Mouse (Mus musculus): ENCODE measurements around the gene Zcchc14. TPM values are rescaled to one million over a fixed set of nuclear protein-coding genes. Genes with fewer than 3 reads are reported as not detected.
"Not testable (repeated sequence)": the region's sequence is repeated elsewhere in the genome, so short reads cannot be mapped to it uniquely, and the experiment has no call there.

Gene Zcchc14
- polyA plus RNA-seq, 1 experiment from 2014 or later: 21.2 TPM

- H3K36me3 ChIP-seq: peaks cover 79% of the 10 kb centered on the region
Observed at GRCm38 (mm10) chr8:121597492-121597891, 55.2 kb downstream of the Zcchc14 start.

GRCm38 (mm10) chr8:121593983-121594382 lies 58.7 kb downstream of the Zcchc14 start:
- H3K36me3 ChIP-seq: peaks cover 47% of the 10 kb centered on the region

More at GRCm38 (mm10) chr8:121597492-121597891, 55.2 kb downstream of the Zcchc14 start:
- not testable (repeated sequence) for H3K9me3 ChIP-seq; H3K27ac ChIP-seq; H3K4me2 ChIP-seq (replicated peaks); H3K9ac ChIP-seq; ATAC-seq (ENCODE audit: insufficient number of reproducible peaks, insufficient read depth, low FRiP score, low TSS enrichment); H3K4me3 ChIP-seq; H3K27me3 ChIP-seq; H3K4me1 ChIP-seq
- WGBS: 91% methylated on average over 2 of the region's 2 CpGs

DNA sequence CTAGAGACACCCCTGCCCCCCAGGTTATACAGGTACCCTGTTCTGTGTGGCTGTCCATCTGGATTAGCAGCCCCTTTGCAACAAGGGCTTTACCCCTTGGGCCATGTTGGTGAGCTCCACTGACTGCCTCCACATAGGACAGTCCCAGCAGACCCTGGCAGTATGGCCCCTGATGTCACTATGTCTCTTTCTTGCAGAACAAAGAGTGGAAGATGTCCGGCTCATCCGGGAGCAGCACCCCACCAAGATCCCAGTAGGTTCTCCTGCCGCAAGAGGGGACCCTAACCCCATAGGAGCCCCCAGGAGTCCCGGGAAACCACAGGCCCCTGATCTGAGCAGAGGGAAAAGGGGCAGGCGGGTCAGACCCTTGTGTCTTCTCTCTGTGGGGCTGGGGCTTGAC lies 59.4 kb downstream of the Zcchc14 start:
- no peak for ATAC-seq (ENCODE audit: insufficient number of reproducible peaks, insufficient read depth, low FRiP score, low TSS enrichment)
- H3K9ac ChIP-seq: no peak overlapping the region
- H3K36me3 ChIP-seq: peaks cover 44% of the 10 kb centered on the region
- no peaks in the 10 kb centered on the region for H3K9me3 ChIP-seq
- 83% methylated on average over 5 of the region's 5 CpGs for WGBS
- H3K4me1 ChIP-seq: peaks cover 24% of the 10 kb centered on the region
- H3K4me3 ChIP-seq: no peak overlapping the region
- H3K4me2 ChIP-seq (replicated peaks): no peak overlapping the region
- H3K27ac ChIP-seq: no peak overlapping the region
- no peaks in the 10 kb centered on the region for H3K27me3 ChIP-seq

More at GRCm38 (mm10) chr8:121593983-121594382, 58.7 kb downstream of the Zcchc14 start:
- Histone ChIP-seq H3K4me2 (replicated peaks) (no peak overlapping the region), H3K9me3 (no peaks in the 10 kb centered on the region), H3K27ac (no peak overlapping the region), H3K27me3 (no peaks in the 10 kb centered on the region), H3K4me1 (peaks cover 24% of the 10 kb centered on the region), H3K4me3 (no peak overlapping the region), H3K9ac (no peak overlapping the region)
- WGBS: 72% methylated on average over 9 of the region's 9 CpGs
- ATAC-seq (ENCODE audit: insufficient number of reproducible peaks, insufficient read depth, low FRiP score, low TSS enrichment): no peak

DNA sequence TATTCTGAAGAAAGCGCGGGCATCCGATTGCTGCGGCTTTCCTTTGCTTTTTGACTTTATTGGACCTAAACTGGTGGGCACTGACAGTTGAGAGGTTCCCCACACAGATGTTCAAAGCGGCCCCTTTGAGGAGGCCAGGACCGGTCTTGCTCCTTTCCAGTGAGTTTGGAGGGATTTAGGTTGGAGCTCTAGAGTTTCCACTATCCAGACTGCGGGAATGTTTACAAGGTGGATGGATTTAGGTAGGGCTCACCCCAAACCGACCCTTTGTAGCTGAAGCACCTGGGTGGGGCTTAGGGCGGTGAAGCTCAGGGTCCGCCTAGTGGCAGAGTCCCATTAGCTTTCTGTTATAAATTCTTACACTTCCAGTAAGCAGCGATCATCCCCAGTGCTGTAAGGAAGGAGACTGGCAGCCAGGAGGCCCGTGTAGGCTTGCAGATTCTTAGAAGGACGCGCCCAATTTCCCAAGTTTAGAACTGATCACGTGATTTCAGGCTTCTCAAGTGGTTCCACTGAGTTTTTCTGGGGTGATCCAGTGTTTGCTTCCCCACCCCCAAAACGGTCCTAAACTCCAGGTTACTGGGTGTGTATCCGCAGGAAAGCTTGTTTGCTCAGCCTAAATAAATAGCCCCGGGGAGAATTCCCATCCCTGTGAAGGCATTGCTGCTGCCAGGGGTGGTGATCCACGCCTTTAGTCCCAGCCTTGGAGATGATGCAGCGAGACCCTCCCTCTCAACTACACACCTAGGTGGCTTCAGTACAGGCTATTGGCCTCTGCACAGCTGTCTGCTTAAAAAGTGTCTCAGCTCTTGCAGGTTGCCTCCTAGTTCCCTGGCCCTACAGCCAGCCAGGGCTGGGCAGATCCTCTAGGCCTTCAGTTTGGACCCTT lies 61.3 kb downstream of the Zcchc14 start:
- Histone ChIP-seq H3K4me2 (replicated peaks) (peak overlapping the region; percentile 91), H3K9me3 (no peaks in the 10 kb centered on the region), H3K27ac (peak overlapping the region; percentile 65; the same call in 1 of the 2 replicates), H3K4me1 (peaks cover 24% of the 10 kb centered on the region), H3K4me3 (peak overlapping the region; percentile 97), H3K9ac (peak overlapping the region; percentile 93), H3K36me3 (peaks cover 29% of the 10 kb centered on the region), H3K27me3 (no peaks in the 10 kb centered on the region)
- 14% methylated on average over 20 of the region's 20 CpGs for WGBS
- ATAC-seq (ENCODE audit: insufficient number of reproducible peaks, insufficient read depth, low FRiP score, low TSS enrichment): no peak

DNA sequence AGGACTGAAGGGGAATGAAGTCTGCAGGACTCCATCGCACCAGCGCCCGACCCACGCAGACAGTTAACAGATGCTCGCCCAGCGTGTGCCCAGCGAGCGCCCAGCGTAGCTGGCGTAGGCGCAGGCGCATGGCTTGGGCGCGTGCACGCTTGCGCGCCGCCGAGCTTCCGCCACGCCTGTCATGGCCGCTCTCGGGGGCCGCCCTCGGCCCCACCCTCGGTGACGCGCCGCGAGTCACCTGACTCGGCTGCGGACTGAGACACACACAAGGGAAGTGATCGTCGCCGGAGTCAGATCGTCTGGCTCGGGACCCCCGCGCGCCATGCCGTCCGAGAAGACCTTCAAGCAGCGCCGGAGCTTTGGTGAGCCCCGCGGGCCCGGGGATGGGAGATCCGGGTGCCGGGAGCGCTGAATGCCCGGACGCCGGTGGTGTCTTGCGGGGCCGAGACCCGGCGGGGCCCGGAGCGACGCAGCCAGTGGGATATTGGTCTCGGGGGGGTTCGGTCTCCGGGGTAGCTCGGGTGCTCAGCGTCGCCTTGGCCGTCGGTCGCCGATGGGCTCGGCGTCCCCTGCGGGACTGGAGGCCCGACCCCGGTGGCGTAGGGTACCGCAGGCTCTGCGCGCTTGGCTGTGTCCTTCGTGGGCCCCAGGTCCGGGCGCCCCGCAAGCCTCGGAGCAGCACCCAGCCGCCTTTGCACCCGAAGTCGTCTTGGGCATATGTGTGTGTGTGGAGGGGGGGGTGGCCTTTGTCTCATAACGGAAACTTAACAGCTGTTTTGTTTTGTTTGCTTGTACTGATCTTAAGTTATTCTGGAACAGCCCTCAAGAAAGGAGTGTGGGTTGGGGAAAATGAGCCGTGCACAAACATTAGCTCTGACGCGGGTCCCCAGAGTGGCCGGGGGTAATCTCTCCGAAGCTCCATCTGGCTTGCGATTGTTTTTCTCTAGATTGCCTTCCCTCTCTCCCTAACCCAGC lies 62.2 kb downstream of the Zcchc14 start, which contains the start of gene Map1lc3b:
TSS of gene Map1lc3b (plus strand) at position 159 of the 975 bp plus-strand sequence.
- Histone ChIP-seq H3K4me3 (peak within 1 kb of the TSS; percentile 97), H3K36me3 (peaks cover 21% of the 10 kb centered on the region), H3K27ac (peak within 1 kb of the TSS; percentile 65), H3K4me1 (peaks cover 24% of the 10 kb centered on the region), H3K4me2 (replicated peaks) (peak within 1 kb of the TSS; percentile 91), H3K27me3 (no peaks in the 10 kb centered on the region), H3K9me3 (no peaks in the 10 kb centered on the region), H3K9ac (peak within 1 kb of the TSS; percentile 93)
- under 1% methylated on average over 94 of the region's 94 CpGs for WGBS
- peak; percentile 69 for ATAC-seq (ENCODE audit: insufficient number of reproducible peaks, insufficient read depth, low FRiP score, low TSS enrichment)

- Histone ChIP-seq H3K4me1 (peaks cover 24% of the 10 kb centered on the region), H3K4me2 (replicated peaks) (peak overlapping the region; percentile 91; the same call in 1 of the 2 replicates), H3K36me3 (peaks cover 11% of the 10 kb centered on the region), H3K4me3 (no peak overlapping the region), H3K9me3 (no peaks in the 10 kb centered on the region), H3K27ac (peak overlapping the region; percentile 4; the same call in 1 of the 2 replicates), H3K9ac (no peak overlapping the region), H3K27me3 (no peaks in the 10 kb centered on the region)
- 41% methylated on average over 2 of the region's 2 CpGs for WGBS
- no peak for ATAC-seq (ENCODE audit: insufficient number of reproducible peaks, insufficient read depth, low FRiP score, low TSS enrichment)
Observed at GRCm38 (mm10) chr8:121589205-121589726, 63.4 kb downstream of the Zcchc14 start.

- no peaks in the 10 kb centered on the region for H3K9me3 ChIP-seq
- H3K4me3 ChIP-seq: no peak overlapping the region
- 82% methylated on average over 4 of the region's 4 CpGs for WGBS
- peaks cover 24% of the 10 kb centered on the region for H3K4me1 ChIP-seq
- peaks cover 5% of the 10 kb centered on the region; the same call in 1 of the 2 replicates for H3K36me3 ChIP-seq
- no peak overlapping the region for H3K9ac ChIP-seq
- H3K4me2 ChIP-seq (replicated peaks): no peak overlapping the region
- no peak for ATAC-seq (ENCODE audit: insufficient number of reproducible peaks, insufficient read depth, low FRiP score, low TSS enrichment)
- no peak overlapping the region for H3K27ac ChIP-seq
- no peaks in the 10 kb centered on the region for H3K27me3 ChIP-seq
Observed at GRCm38 (mm10) chr8:121588750-121589149, 64.0 kb downstream of the Zcchc14 start.

DNA sequence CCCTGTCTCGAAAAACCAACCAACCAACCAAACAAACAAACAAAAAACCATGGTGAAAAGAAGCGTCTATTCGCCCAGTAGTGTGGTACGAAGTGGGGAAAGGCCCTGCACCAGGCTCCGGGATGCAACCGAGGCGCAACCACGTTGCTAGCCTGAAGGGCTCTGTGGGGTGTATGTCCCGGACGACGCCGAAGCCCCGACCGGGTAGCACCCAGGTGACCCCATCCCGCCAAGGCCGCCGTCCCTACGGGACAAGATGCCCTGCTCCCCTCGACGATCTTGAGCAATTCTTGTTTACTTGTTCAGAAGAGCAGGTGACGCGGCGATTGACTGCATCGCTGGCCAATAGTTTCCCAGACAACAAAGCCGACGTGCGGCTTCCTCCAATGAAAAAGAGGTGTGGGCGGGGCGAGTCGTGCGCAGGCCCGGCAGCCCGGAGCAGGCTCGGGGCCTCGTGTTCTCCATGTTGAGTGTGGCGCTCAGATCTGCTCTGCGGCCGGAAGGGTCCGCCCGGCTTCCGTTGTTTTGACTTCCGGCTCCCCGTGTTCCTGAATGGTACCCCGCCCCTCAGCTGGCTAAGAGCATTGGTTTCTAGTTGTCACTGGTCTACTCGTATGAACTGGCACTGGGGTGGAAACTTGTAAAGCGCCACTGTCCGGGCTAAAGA lies 67.4 kb downstream of the Zcchc14 start:
- H3K27ac ChIP-seq: no peak overlapping the region

GRCm38 (mm10) chr8:121584730-121585129 lies 68.0 kb downstream of the Zcchc14 start:
- H3K9ac ChIP-seq: peak overlapping the region; percentile 69; the same call in 1 of the 2 replicates
- no peaks in the 10 kb centered on the region for H3K27me3 ChIP-seq
- no peak for ATAC-seq (ENCODE audit: insufficient number of reproducible peaks, insufficient read depth, low FRiP score, low TSS enrichment)
- peak overlapping the region; percentile 63 for H3K4me3 ChIP-seq
- no peak overlapping the region for H3K27ac ChIP-seq
- peaks cover 4% of the 10 kb centered on the region; the same call in 1 of the 2 replicates for H3K4me1 ChIP-seq
- WGBS: 44% methylated on average over 13 of the region's 13 CpGs
- no peaks in the 10 kb centered on the region for H3K9me3 ChIP-seq
- H3K36me3 ChIP-seq: no peaks in the 10 kb centered on the region
- peak overlapping the region; percentile 60 for H3K4me2 ChIP-seq (replicated peaks)

More for the DNA sequence above, 67.4 kb downstream of the Zcchc14 start:
- Histone ChIP-seq H3K27me3 (no peaks in the 10 kb centered on the region), H3K36me3 (no peaks in the 10 kb centered on the region), H3K9me3 (no peaks in the 10 kb centered on the region), H3K9ac (peak overlapping the region; percentile 69), H3K4me3 (peak overlapping the region; percentile 63), H3K4me1 (peaks cover 6% of the 10 kb centered on the region; the same call in 1 of the 2 replicates), H3K4me2 (replicated peaks) (peak overlapping the region; percentile 60)
- 2% methylated on average over 47 of the region's 47 CpGs for WGBS
- peak; percentile 91 for ATAC-seq (ENCODE audit: insufficient number of reproducible peaks, insufficient read depth, low FRiP score, low TSS enrichment)

DNA sequence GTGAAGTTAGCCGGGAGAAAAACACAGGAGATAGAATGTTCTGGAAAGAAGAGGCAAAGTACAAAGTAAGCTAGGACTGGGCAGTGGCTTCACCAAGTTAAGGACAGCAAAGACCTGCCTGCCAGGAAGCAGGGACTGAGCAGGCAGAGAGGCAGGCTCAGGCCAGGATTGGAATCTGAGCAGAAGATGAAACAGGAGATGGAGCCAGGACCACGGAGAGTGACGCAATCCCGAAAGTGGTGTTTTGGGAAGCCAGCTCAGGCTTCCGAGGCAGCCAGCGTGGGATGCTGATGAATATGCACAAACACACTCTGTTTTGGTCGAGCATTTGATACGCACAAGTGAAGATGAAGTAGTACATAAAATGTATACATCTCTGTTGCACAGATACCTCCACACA lies 69.0 kb downstream of the Zcchc14 start:
- Histone ChIP-seq H3K27me3 (no peaks in the 10 kb centered on the region), H3K36me3 (no peaks in the 10 kb centered on the region), H3K4me2 (replicated peaks) (no peak overlapping the region), H3K27ac (no peak overlapping the region), H3K4me1 (no peaks in the 10 kb centered on the region), H3K4me3 (no peak overlapping the region), H3K9ac (no peak overlapping the region), H3K9me3 (no peaks in the 10 kb centered on the region)
- no peak for ATAC-seq (ENCODE audit: insufficient number of reproducible peaks, insufficient read depth, low FRiP score, low TSS enrichment)
- 48% methylated on average over 8 of the region's 8 CpGs for WGBS
